Mouse (Mus musculus) hindbrain, postnatal 0 days (tissue): ENCODE measurements at regions not wholly inside any gene's neighbourhood (a gene's known extent, or its start where the extent isn't known, plus 50 kb on each side); places are given as distances from the start of the nearest gene placed in this dataset.

Experiments
- ATAC-seq: fragments of 200-750 bp; cut with Nextera tagmentation; 2 replicates; pipeline ENCODE4 v1.8.0; 2017; ENCODE audit warnings: mild to moderate bottlenecking, moderate TSS enrichment, moderate library complexity
- DNase-seq: peaks from one replicate; pipeline ENCODE4 v3.0.0-alpha.2; 2015; ENCODE audit warnings: low spot score
- H3K27ac ChIP-seq: fragments of 300-500 bp; sonication (generic); 2 replicates; pipeline ENCODE4 v1.5.1; 2014; ENCODE audit warnings: mild to moderate bottlenecking
- H3K27me3 ChIP-seq: fragments of 300-500 bp; sonication (generic); 2 replicates; pipeline ENCODE4 v1.6.1; 2014; ENCODE audit warnings: low read length, mixed read lengths; ENCODE audit not compliant: insufficient read depth
- H3K36me3 ChIP-seq: fragments of 300-500 bp; sonication (generic); 2 replicates; pipeline ENCODE4 v1.6.1; 2014; ENCODE audit warnings: low read length, mixed read lengths; ENCODE audit not compliant: insufficient read depth
- H3K4me1 ChIP-seq: fragments of 300-500 bp; sonication (generic); 2 replicates; pipeline ENCODE4 v1.6.1; 2014; ENCODE audit warnings: antibody characterized with exemption, low read length, mixed read lengths; ENCODE audit not compliant: insufficient read depth
- H3K4me2 ChIP-seq: fragments of 300-500 bp; sonication (generic); 2 replicates; pipeline ENCODE4 v1.6.1; 2014; ENCODE audit warnings: low read depth, mild to moderate bottlenecking, low read length, moderate library complexity, mixed read lengths
- H3K4me3 ChIP-seq: fragments of 300-500 bp; sonication (generic); 2 replicates; pipeline ENCODE4 v1.5.1; 2014; ENCODE audit warnings: low read length
- H3K9ac ChIP-seq: fragments of 300-500 bp; sonication (generic); replicated peaks from 2 replicates; pipeline ENCODE4 v1.6.1; 2014; ENCODE audit warnings: mild to moderate bottlenecking, low read length, moderate library complexity, mixed read lengths
- H3K9me3 ChIP-seq: fragments of 300-500 bp; sonication (generic); 2 replicates; pipeline ENCODE4 v1.6.1; 2016; ENCODE audit warnings: low read length, mixed read lengths
- CTCF ChIP-seq: IDR thresholded peaks from 2 replicates; pipeline ENCODE4 v1.5.1; 2016; ENCODE audit warnings: antibody characterized with exemption, control low read depth, low read depth
- WGBS: fragments of 180-500 bp; shearing (Covaris S2); extraction: QIAGEN DNeasy Blood & Tissue Kit; methylation state at CpG from one replicate; pipeline ENCODE4 v1.1.7; 2014; 5-methylcytosine and 5-hydroxymethylcytosine counted together

DNA sequence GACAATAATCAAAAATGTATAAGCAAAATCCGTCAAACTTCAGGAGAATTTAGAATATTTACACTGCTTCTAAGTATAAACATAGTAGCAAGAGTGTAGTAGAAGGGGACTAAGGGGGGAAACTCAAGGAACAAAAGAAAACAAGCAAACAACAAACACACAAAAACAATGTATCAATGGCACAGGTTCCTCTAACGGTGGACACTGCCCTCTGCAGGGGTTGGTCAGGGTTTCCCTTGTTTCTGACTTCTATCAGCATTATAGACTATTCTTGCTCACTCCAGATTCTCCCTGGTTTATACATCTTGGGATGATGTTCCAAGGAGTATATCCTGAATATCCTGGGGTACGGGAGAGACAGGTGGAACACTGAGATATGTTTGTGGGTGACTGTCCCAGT lies 147.3 kb upstream of the Ppp2r3a start:
- H3K4me1 ChIP-seq: 0 out of 2 replicates have a peak, but pooled peaks cover under 1% of the 10 kb centered on the region
- no peak overlapping the region for H3K4me3 ChIP-seq
- no peaks in the 10 kb centered on the region for H3K36me3 ChIP-seq
- no peak for ATAC-seq
- no peaks in the 10 kb centered on the region for H3K9me3 ChIP-seq
- no peak overlapping the region for H3K9ac ChIP-seq
- WGBS: 77% methylated on average over 3 of the region's 3 CpGs
- no peak overlapping the region for H3K4me2 ChIP-seq
- no peak for DNase-seq
- TF ChIP-seq CTCF: peak; percentile 34
- no peak overlapping the region for H3K27ac ChIP-seq
- H3K27me3 ChIP-seq: no peaks in the 10 kb centered on the region

DNA sequence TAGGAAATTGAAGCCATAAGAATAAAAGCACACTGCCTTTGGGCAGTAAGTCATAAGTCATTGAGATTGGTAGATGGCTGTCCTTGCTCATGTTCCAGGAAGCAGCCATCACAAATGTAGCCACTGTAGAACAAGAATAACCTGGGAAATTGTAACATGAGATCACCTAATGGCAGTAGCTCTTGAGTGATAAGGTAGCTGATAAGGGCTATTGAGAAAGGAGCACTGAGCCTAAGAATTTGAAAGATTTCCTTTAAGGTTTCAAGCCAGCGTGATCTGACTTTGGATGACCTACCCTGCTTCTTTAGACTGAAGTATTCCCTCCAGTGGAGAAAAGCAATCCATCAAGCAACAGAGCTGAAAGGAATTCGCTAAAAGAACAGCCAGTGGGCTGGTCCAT lies 117.8 kb upstream of the Ppp2r3a start:
- no peak overlapping the region for H3K27ac ChIP-seq
- DNase-seq: no peak
- no peak for TF ChIP-seq CTCF

DNA sequence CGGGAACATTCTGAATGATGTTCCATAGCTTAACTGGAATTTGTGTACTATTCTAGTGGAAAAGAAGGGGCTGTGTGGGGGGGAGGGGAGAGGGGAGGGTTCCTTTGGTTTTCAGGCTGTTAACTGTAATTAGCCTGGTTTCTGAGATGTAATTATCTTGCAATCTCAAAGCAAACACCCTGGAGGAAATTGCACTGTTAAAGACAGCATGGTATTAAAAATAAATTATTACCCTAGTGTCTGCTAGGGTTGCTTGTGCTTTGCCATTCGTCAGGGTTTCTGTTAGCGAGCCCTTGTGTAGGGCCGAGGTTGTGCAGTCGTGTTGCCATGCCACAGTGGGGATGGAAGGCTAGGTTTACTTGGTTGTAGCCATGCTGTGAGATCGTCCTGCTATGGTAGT lies 105.0 kb upstream of the Ppp2r3a start:
- WGBS: 68% methylated on average over 6 of the region's 6 CpGs
- no peaks in the 10 kb centered on the region for H3K27me3 ChIP-seq

More for the DNA sequence above, 117.8 kb upstream of the Ppp2r3a start:
- H3K4me2 ChIP-seq: no peak overlapping the region
- no peak overlapping the region for H3K9ac ChIP-seq
- WGBS: 45% methylated on average over 2 of the region's 2 CpGs
- no peaks in the 10 kb centered on the region for H3K4me1 ChIP-seq
- H3K4me3 ChIP-seq: no peak overlapping the region
- H3K9me3 ChIP-seq: no peaks in the 10 kb centered on the region
- H3K27me3 ChIP-seq: no peaks in the 10 kb centered on the region
- H3K36me3 ChIP-seq: no peaks in the 10 kb centered on the region
- no peak for ATAC-seq

DNA sequence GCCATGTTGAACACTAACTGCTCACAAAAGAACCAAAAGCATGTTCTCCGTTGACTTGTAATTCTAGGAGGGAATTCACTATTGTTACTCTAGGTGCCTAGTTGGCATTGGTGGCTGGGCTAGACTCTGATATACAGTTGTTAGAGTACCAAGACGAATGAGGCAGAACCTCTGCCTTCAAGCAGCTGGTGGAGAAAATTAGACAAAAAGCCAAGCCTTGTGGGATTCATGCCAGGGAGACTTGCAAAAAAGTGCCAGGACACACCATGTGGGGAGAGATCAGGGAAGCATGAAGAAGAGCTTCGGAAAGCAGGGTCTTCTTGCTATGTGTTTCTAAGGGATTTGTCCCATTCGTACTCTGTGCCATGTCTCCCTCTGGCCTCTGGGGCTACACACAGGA lies 97.2 kb upstream of the Ppp2r3a start:
- no peak for DNase-seq
- Histone ChIP-seq H3K9me3 (no peaks in the 10 kb centered on the region), H3K4me3 (no peak overlapping the region), H3K9ac (no peak overlapping the region), H3K4me2 (no peak overlapping the region), H3K36me3 (no peaks in the 10 kb centered on the region), H3K4me1 (no peaks in the 10 kb centered on the region), H3K27me3 (no peaks in the 10 kb centered on the region), H3K27ac (no peak overlapping the region)
- WGBS: 73% methylated on average over 4 of the region's 4 CpGs
- no peak for ATAC-seq
- TF ChIP-seq CTCF: no peak

More for the DNA sequence above, 105.0 kb upstream of the Ppp2r3a start:
- TF ChIP-seq CTCF: no peak
- Histone ChIP-seq H3K9ac (no peak overlapping the region), H3K4me1 (no peaks in the 10 kb centered on the region), H3K9me3 (no peaks in the 10 kb centered on the region), H3K36me3 (no peaks in the 10 kb centered on the region), H3K4me2 (no peak overlapping the region), H3K4me3 (no peak overlapping the region), H3K27ac (no peak overlapping the region)
- ATAC-seq (no peak), DNase-seq (no peak)

DNA sequence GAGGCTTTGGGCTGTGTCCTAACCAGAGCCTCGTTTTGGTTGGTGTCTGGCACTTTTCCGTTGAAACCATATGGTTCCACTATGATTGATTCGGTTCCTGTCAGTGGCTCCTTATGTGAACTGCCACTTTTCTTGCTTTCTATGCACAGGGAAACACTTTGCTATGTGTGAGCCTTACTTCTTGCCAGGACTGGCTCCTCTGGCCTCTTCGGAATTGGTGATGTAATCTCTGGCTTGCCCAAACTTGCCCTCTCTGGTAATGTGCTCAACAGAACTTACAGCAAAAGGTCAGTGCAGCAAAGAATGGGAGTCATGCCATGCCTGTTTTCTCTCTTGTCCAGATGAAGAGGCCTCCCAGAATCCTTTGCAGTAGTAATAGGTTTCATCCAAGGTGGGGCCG lies 91.3 kb upstream of the Ppp2r3a start:
- no peaks in the 10 kb centered on the region for H3K27me3 ChIP-seq
- H3K27ac ChIP-seq: no peak overlapping the region
- no peaks in the 10 kb centered on the region for H3K36me3 ChIP-seq
- TF ChIP-seq CTCF: no peak
- no peak for DNase-seq
- WGBS: 85% methylated on average over 5 of the region's 5 CpGs
- H3K4me2 ChIP-seq: no peak overlapping the region
- no peaks in the 10 kb centered on the region for H3K9me3 ChIP-seq
- H3K4me3 ChIP-seq: no peak overlapping the region
- ATAC-seq: no peak
- H3K9ac ChIP-seq: no peak overlapping the region
- H3K4me1 ChIP-seq: no peaks in the 10 kb centered on the region

DNA sequence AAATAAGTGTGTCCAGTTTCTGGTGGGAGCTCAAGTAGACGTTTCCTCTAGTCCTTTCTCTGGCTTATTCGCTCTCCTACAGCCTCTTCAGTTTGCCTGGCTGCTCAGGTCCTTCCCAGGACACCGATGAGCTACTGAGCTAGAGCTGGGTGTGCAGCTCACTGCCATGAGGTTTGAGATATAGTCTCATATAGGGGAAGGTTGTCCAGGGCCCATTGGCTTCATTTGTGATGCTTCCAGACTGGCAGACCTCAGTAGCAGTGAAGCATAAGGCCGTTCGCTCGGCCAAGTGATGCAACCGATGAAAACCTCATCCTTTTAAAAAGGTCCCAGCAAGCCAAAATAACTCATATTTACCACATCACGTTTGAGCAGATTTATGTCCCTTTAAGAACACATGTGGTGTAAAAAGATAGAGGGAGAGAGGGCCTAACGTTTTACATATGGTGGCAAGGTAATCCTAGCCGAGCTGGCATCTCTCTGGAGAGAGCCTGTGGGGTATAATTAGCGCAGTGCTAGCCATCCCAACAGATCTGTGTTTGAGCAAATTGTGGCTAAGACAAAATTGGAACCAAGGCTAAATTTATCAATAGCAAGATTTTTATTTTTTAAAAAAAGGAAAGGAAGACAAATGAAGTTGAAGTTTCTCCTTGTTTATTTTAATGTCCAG lies 89.3 kb upstream of the Ppp2r3a start:
- DNase-seq (no peak), ATAC-seq (no peak)
- no peaks in the 10 kb centered on the region for H3K9me3 ChIP-seq
- H3K4me2 ChIP-seq: no peak overlapping the region
- no peak overlapping the region for H3K9ac ChIP-seq
- no peaks in the 10 kb centered on the region for H3K4me1 ChIP-seq
- no peak overlapping the region for H3K27ac ChIP-seq
- WGBS: 71% methylated on average over 11 of the region's 11 CpGs
- no peaks in the 10 kb centered on the region for H3K27me3 ChIP-seq
- no peak for TF ChIP-seq CTCF
- no peaks in the 10 kb centered on the region for H3K36me3 ChIP-seq
- H3K4me3 ChIP-seq: no peak overlapping the region

DNA sequence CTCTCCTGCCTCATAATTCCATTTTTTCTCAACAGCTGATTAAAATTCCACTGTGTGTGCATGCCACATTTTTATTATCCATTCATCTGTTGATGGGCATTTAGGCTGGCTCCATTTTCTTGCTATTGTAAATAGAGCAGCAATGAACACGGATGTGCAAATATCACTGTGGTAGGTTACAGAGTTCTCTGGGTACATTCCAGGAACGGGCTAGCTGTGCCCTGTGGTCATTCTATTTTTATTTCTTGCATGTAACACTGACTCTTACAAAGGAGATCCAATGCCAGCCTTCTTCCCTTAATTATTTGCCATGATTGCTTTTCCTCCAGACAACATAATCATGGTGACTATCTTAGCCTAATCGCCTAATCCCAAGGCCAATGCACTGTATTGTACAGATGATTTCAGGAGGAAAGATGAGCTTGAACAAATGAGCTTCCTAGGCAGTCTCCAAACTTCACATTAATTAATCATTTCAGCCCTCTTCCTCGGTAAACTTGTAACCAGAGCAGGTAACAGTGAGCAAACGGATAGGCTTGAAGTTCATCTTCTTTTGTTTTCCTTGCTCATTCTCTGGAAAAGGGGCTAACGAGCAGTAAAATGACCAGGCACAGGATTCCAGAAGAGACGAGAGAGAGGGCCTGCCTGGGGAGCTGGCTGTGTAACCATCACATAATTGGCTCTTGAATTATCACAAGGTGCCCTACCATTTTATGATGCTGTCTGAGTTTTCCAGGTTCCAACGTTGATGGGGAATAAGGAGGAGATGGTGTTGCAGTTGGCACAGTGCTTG lies 77.6 kb upstream of the Ppp2r3a start:
- H3K27me3 ChIP-seq: no peaks in the 10 kb centered on the region
- 62% methylated on average over 8 of the region's 8 CpGs for WGBS

More for the DNA sequence above, 77.6 kb upstream of the Ppp2r3a start:
- H3K9me3 ChIP-seq: no peaks in the 10 kb centered on the region
- no peak overlapping the region for H3K9ac ChIP-seq
- DNase-seq (no peak), ATAC-seq (no peak)
- no peaks in the 10 kb centered on the region for H3K36me3 ChIP-seq
- no peaks in the 10 kb centered on the region for H3K4me1 ChIP-seq
- no peak for TF ChIP-seq CTCF
- no peak overlapping the region for H3K4me2 ChIP-seq
- no peak overlapping the region for H3K27ac ChIP-seq
- no peak overlapping the region for H3K4me3 ChIP-seq
